In the genomic region with DNA sequence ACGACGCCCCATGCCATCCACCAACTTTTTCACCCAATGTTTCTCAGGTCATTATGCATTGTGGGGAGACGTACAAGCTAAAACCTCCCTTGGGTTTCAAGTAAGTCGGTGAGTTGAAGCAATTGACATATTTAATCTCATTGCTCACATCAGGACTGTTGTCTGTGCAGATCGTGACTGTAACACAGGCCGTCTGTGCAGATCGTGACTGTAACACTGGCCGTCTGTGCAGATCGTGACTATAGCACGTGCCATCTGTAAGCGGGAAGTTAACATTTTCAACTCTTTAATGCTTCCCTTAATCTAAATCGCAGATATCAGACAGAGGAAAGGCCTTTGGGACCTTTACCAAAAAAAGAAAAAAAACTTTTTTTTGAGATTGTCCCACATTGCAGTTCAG, we compare ENCODE assay signal across 8 mouse cellular contexts. TPM values are rescaled to one million over a fixed set of nuclear protein-coding genes. Genes with fewer than 3 reads are reported as not detected.
DNase-seq lines count a peak whose midpoint lies in the region; ATAC-seq and TF ChIP-seq lines count a peak whose summit lies in the region.

No protein-coding gene starts in this region.

- WGBS in heart, embryonic 14.5 days = 17% methylated on average over 12 of the region's 12 CpGs
- WGBS in forebrain, embryonic 16.5 days = 13% methylated on average over 12 of the region's 12 CpGs
- 26% methylated on average over 12 of the region's 12 CpGs for WGBS in midbrain, embryonic 10.5 days

- H3K4me2 ChIP-seq in heart, embryonic 14.5 days (ENCODE audit: low read length) = peak overlapping the region; percentile 89
- H3K4me2 ChIP-seq in forebrain, embryonic 16.5 days (ENCODE audit: low read length) = peak overlapping the region; percentile 82

- TF ChIP-seq CTCF in G1E (IDR thresholded peaks at IDR 0.05; ENCODE audit: low read depth, low read length) = no peak

- H3K36me3 ChIP-seq in heart, embryonic 14.5 days (ENCODE audit: control insufficient read depth, insufficient read depth, low read length) = no peaks in the 10 kb centered on the region
- H3K36me3 ChIP-seq in G1E (replicated peaks) = peaks cover 20% of the 10 kb centered on the region
- H3K36me3 ChIP-seq in forebrain, embryonic 16.5 days (ENCODE audit: control insufficient read depth, insufficient read depth) = no peaks in the 10 kb centered on the region
- no peaks in the 10 kb centered on the region for H3K36me3 ChIP-seq in midbrain, embryonic 10.5 days

- H3K9ac ChIP-seq in heart, embryonic 14.5 days (ENCODE audit: low read length) = peak overlapping the region; percentile 86
- peak overlapping the region; percentile 78 for H3K9ac ChIP-seq in forebrain, embryonic 16.5 days (replicated peaks; ENCODE audit: low read depth, low read length)

- peaks cover 17 to 25% of the 10 kb centered on the region in 2 experiments for H3K4me1 ChIP-seq in heart, embryonic 14.5 days (ENCODE audit: control insufficient read depth in 2 of 2, insufficient read depth in 2 of 2, low read length in 2 of 2)
- peaks cover 63% of the 10 kb centered on the region for H3K4me1 ChIP-seq in G1E (ENCODE audit: insufficient read depth, low read depth, low read length)
- H3K4me1 ChIP-seq in forebrain, embryonic 16.5 days (replicated peaks; ENCODE audit: control insufficient read depth, insufficient read depth, low read length) = peaks cover 21% of the 10 kb centered on the region
- peaks cover 34% of the 10 kb centered on the region for H3K4me1 ChIP-seq in midbrain, embryonic 10.5 days

- peak overlapping the region; percentile 64 to 83 for H3K4me3 ChIP-seq in heart, embryonic 14.5 days (ENCODE audit: control insufficient read depth in 1 of 2, insufficient read depth in 1 of 2, low read depth in 1 of 2, low read length in 2 of 2)
- peak overlapping the region; percentile 76 for H3K4me3 ChIP-seq in G1E (ENCODE audit: low read depth, low read length)
- H3K4me3 ChIP-seq in forebrain, embryonic 16.5 days (replicated peaks; ENCODE audit: low read length) = peak overlapping the region; percentile 75
- H3K4me3 ChIP-seq in midbrain, embryonic 10.5 days = peak overlapping the region; percentile 65

- H3K9me3 ChIP-seq in heart, embryonic 14.5 days (ENCODE audit: control insufficient read depth, low read length) = no peaks in the 10 kb centered on the region
- H3K9me3 ChIP-seq in G1E (replicated peaks) = 0 out of 2 replicates have a peak, but pooled peaks cover 3% of the 10 kb centered on the region
- no peaks in the 10 kb centered on the region for H3K9me3 ChIP-seq in forebrain, embryonic 16.5 days (ENCODE audit: control insufficient read depth, low read length)
- H3K9me3 ChIP-seq in midbrain, embryonic 10.5 days (replicated peaks) = no peaks in the 10 kb centered on the region

- ATAC-seq in heart, embryonic 14.5 days (ENCODE audit: insufficient number of reproducible peaks, insufficient read depth, low FRiP score, low read depth) = no peak
- 0 out of 2 replicates have a peak, but pooled peaks have one; percentile 6 for ATAC-seq in G1E (ENCODE audit: extremely low read depth, insufficient number of reproducible peaks, low FRiP score, poor library complexity, severe bottlenecking)
- no peak for ATAC-seq in forebrain, embryonic 16.5 days

- H3K27ac ChIP-seq in heart, embryonic 14.5 days (replicated peaks in 1 of 2; ENCODE audit: control insufficient read depth in 1 of 2, insufficient read depth in 1 of 2, low read depth in 2 of 2, low read length in 2 of 2) = peak overlapping the region; percentile 84 to 88; a peak in 3 of 4 replicates
- H3K27ac ChIP-seq in forebrain, embryonic 16.5 days (ENCODE audit: low read length) = peak overlapping the region; percentile 79; the same call in 1 of the 2 replicates
- peak overlapping the region; percentile 95 for H3K27ac ChIP-seq in midbrain, embryonic 10.5 days (replicated peaks)

- no peak for DNase-seq in heart, postnatal 25 days (ENCODE audit: low spot score)
- no peak for DNase-seq in G1E (ENCODE audit: low spot score)
- no peak for DNase-seq in midbrain, embryonic 10.5 days (ENCODE audit: low spot score)
- DNase-seq in cerebellum, adult 11-12 months = no peak
- no peak for DNase-seq in left cerebral cortex, postnatal 36 days (ENCODE audit: low spot score in 2 of 2)
- no peak for DNase-seq in gastrocnemius, postnatal 14 days

- H3K27me3 ChIP-seq in heart, embryonic 14.5 days (ENCODE audit: control insufficient read depth, insufficient read depth, low read length) = no peaks in the 10 kb centered on the region
- H3K27me3 ChIP-seq in G1E (ENCODE audit: insufficient read depth, low read length) = no peaks in the 10 kb centered on the region
- no peaks in the 10 kb centered on the region for H3K27me3 ChIP-seq in forebrain, embryonic 16.5 days (replicated peaks; ENCODE audit: control insufficient read depth, insufficient read depth, low read length)
- no peaks in the 10 kb centered on the region for H3K27me3 ChIP-seq in midbrain, embryonic 10.5 days (ENCODE audit: low read depth, poor library complexity, severe bottlenecking)

- intact Hi-C loops in heart, postnatal 25 days (cut with DNase I) = no loop called here
- intact Hi-C loops in left cerebral cortex, postnatal 36 days (cut with DNase I) = no loop called here
- intact Hi-C loops in gastrocnemius, postnatal 14 days (cut with DNase I; ENCODE audit: low total_unique reads) = no loop called here

RNA-seq across cellular contexts. Expression of a gene that starts 0.5 kb away (rescaled TPM):
- polyA plus RNA-seq in heart, embryonic 14.5 days (2014; fragmentation: Nextera tagmentation; extraction: Ambion mirVana) = 333 and 351 TPM in 2 replicates
- 100 to 1,000 TPM; 232 to 242 TPM for total RNA-seq in heart, postnatal 25 days (2021)
- total RNA-seq in G1E (2014; fragmentation: Nextera tagmentation) = 187 and 204 TPM in 2 replicates
- total RNA-seq in G1E (2017) = 398 and 402 TPM in 2 replicates
- polyA plus RNA-seq in G1E (2012) = 276 and 342 TPM in 2 replicates
- 357 and 370 TPM in 2 replicates for polyA plus RNA-seq in forebrain, embryonic 16.5 days (2015; fragmentation: Nextera tagmentation; extraction: Ambion mirVana)
- 456 and 487 TPM in 2 replicates for polyA plus RNA-seq in midbrain, embryonic 10.5 days (2016; fragmentation: Nextera tagmentation; extraction: Ambion mirVana)
- 100 to 1,000 TPM; 184 to 211 TPM for total RNA-seq in left cerebral cortex, postnatal 36 days (2021)
- total RNA-seq in gastrocnemius, postnatal 14 days (2021) = 100 to 1,000 TPM; 642 to 667 TPM

RNA-seq across cellular contexts. Expression of a gene that starts 0.6 kb away (rescaled TPM):
- polyA plus RNA-seq in heart, embryonic 14.5 days (2014; fragmentation: Nextera tagmentation; extraction: Ambion mirVana) = 1.8 and 2.1 TPM in 2 replicates
- under 1 TPM in 1 of 2 experiments, not detected in 1; 0.21 TPM for total RNA-seq in heart, postnatal 25 days (2021)
- total RNA-seq in G1E (2014; fragmentation: Nextera tagmentation) (13.1 and 20.2 TPM in 2 replicates), G1E (2017) (1.1 and 1.7 TPM in 2 replicates)
- polyA plus RNA-seq in G1E (2012) = 0.25 and 0.47 TPM in 2 replicates
- 0.34 and 0.35 TPM in 2 replicates for polyA plus RNA-seq in forebrain, embryonic 16.5 days (2015; fragmentation: Nextera tagmentation; extraction: Ambion mirVana)
- 0.21 and 0.33 TPM in 2 replicates for polyA plus RNA-seq in midbrain, embryonic 10.5 days (2016; fragmentation: Nextera tagmentation; extraction: Ambion mirVana)
- under 1 TPM; 0.37 to 0.59 TPM for total RNA-seq in left cerebral cortex, postnatal 36 days (2021)
- total RNA-seq in gastrocnemius, postnatal 14 days (2021) = under 1 TPM; 0.16 to 0.22 TPM
